Mouse (Mus musculus): ENCODE results near the gene Zfp831. TPM values are rescaled to one million over a fixed set of nuclear protein-coding genes. Genes with fewer than 3 reads are reported as not detected.

Zfp831 gene
- polyA plus RNA-seq (2011; ENCODE audit: insufficient read depth, insufficient read length, low replicate concordance, missing spikeins), result 2.0 and 6.0 TPM in 2 replicates

GRCm38 (mm10) chr2:174643448-174644144, at the start of gene Zfp831:
Zfp831 (plus strand) TSS chr2:174643534.
- TF ChIP-seq POLR2A (IDR thresholded peaks at IDR 0.05; ENCODE audit: borderline replicate concordance, control insufficient read depth, low read depth, low read length) (no peak), CTCF (IDR thresholded peaks at IDR 0.05; ENCODE audit: control insufficient read depth, insufficient read depth, low read length) (no peak)
- Histone ChIP-seq H3K4me1 (ENCODE audit: control insufficient read depth, insufficient read depth, low read length) (no peaks in the 10 kb centered on the region; the same call in 1 of the 2 replicates), H3K27ac (ENCODE audit: control insufficient read depth, insufficient read depth, low read depth, low read length, poor library complexity) (no peak within 1 kb of the TSS), H3K4me3 (replicated peaks; ENCODE audit: control insufficient read depth, low read depth, low read length) (no peak within 1 kb of the TSS)
- WGBS, result 85% methylated on average over 18 of the region's 18 CpGs

GRCm38 (mm10) chr2:174594965-174595364, 48.4 kb upstream of the Zfp831 start:
- WGBS, result 82% methylated on average over 9 of the region's 9 CpGs
- Histone ChIP-seq H3K4me1 (ENCODE audit: control insufficient read depth, insufficient read depth, low read length) (no peaks in the 10 kb centered on the region), H3K27ac (ENCODE audit: control insufficient read depth, insufficient read depth, low read depth, low read length, poor library complexity) (no peak overlapping the region), H3K4me3 (replicated peaks; ENCODE audit: control insufficient read depth, low read depth, low read length) (no peak overlapping the region)
- no peak for TF ChIP-seq POLR2A (IDR thresholded peaks at IDR 0.05; ENCODE audit: borderline replicate concordance, control insufficient read depth, low read depth, low read length)
- no peak for TF ChIP-seq CTCF (IDR thresholded peaks at IDR 0.05; ENCODE audit: control insufficient read depth, insufficient read depth, low read length)

GRCm38 (mm10) chr2:174595611-174596010, 47.7 kb upstream of the Zfp831 start:
- no peaks in the 10 kb centered on the region for H3K4me1 ChIP-seq (ENCODE audit: control insufficient read depth, insufficient read depth, low read length)
- H3K4me3 ChIP-seq (replicated peaks; ENCODE audit: control insufficient read depth, low read depth, low read length), result no peak overlapping the region
- TF ChIP-seq CTCF (IDR thresholded peaks at IDR 0.05; ENCODE audit: control insufficient read depth, insufficient read depth, low read length) (no peak), POLR2A (IDR thresholded peaks at IDR 0.05; ENCODE audit: borderline replicate concordance, control insufficient read depth, low read depth, low read length) (no peak)
- WGBS, result 87% methylated on average over 2 of the region's 2 CpGs
- H3K27ac ChIP-seq (ENCODE audit: control insufficient read depth, insufficient read depth, low read depth, low read length, poor library complexity), result no peak overlapping the region

GRCm38 (mm10) chr2:174596457-174596856, 46.9 kb upstream of the Zfp831 start:
- Histone ChIP-seq H3K4me1 (ENCODE audit: control insufficient read depth, insufficient read depth, low read length) (no peaks in the 10 kb centered on the region), H3K27ac (ENCODE audit: control insufficient read depth, insufficient read depth, low read depth, low read length, poor library complexity) (no peak overlapping the region), H3K4me3 (replicated peaks; ENCODE audit: control insufficient read depth, low read depth, low read length) (no peak overlapping the region)
- WGBS, result 92% methylated on average over 15 of the region's 15 CpGs
- TF ChIP-seq CTCF (IDR thresholded peaks at IDR 0.05; ENCODE audit: control insufficient read depth, insufficient read depth, low read length), result no peak
- no peak for TF ChIP-seq POLR2A (IDR thresholded peaks at IDR 0.05; ENCODE audit: borderline replicate concordance, control insufficient read depth, low read depth, low read length)

GRCm38 (mm10) chr2:174598451-174598850, 44.9 kb upstream of the Zfp831 start:
- no peak for TF ChIP-seq CTCF (IDR thresholded peaks at IDR 0.05; ENCODE audit: control insufficient read depth, insufficient read depth, low read length)
- peak; percentile 34; the same call in 1 of the 2 replicates for TF ChIP-seq POLR2A (IDR thresholded peaks at IDR 0.05; ENCODE audit: borderline replicate concordance, control insufficient read depth, low read depth, low read length)
- Histone ChIP-seq H3K4me3 (replicated peaks; ENCODE audit: control insufficient read depth, low read depth, low read length) (no peak overlapping the region), H3K4me1 (ENCODE audit: control insufficient read depth, insufficient read depth, low read length) (peaks cover 6% of the 10 kb centered on the region), H3K27ac (ENCODE audit: control insufficient read depth, insufficient read depth, low read depth, low read length, poor library complexity) (no peak overlapping the region)
- 22% methylated on average over 12 of the region's 12 CpGs for WGBS

GRCm38 (mm10) chr2:174599071-174599635, 44.2 kb upstream of the Zfp831 start:
- Histone ChIP-seq H3K27ac (ENCODE audit: control insufficient read depth, insufficient read depth, low read depth, low read length, poor library complexity) (no peak overlapping the region), H3K4me1 (ENCODE audit: control insufficient read depth, insufficient read depth, low read length) (peaks cover 6% of the 10 kb centered on the region), H3K4me3 (replicated peaks; ENCODE audit: control insufficient read depth, low read depth, low read length) (no peak overlapping the region)
- whole genome bisulfite sequencing, result 62% methylated on average over 9 of the region's 9 CpGs
- TF ChIP-seq CTCF (IDR thresholded peaks at IDR 0.05; ENCODE audit: control insufficient read depth, insufficient read depth, low read length), result no peak
- TF ChIP-seq POLR2A (IDR thresholded peaks at IDR 0.05; ENCODE audit: borderline replicate concordance, control insufficient read depth, low read depth, low read length), result no peak

- H3K4me1 ChIP-seq (ENCODE audit: control insufficient read depth, insufficient read depth, low read length), result peaks cover 6% of the 10 kb centered on the region
- WGBS, result 62% methylated on average over 9 of the region's 9 CpGs
- H3K4me3 ChIP-seq (replicated peaks; ENCODE audit: control insufficient read depth, low read depth, low read length), result no peak overlapping the region
- no peak overlapping the region for H3K27ac ChIP-seq (ENCODE audit: control insufficient read depth, insufficient read depth, low read depth, low read length, poor library complexity)
- no peak for TF ChIP-seq POLR2A (IDR thresholded peaks at IDR 0.05; ENCODE audit: borderline replicate concordance, control insufficient read depth, low read depth, low read length)
- no peak for TF ChIP-seq CTCF (IDR thresholded peaks at IDR 0.05; ENCODE audit: control insufficient read depth, insufficient read depth, low read length)
Measured at GRCm38 (mm10) chr2:174599853-174600271, 43.5 kb upstream of the Zfp831 start.

GRCm38 (mm10) chr2:174601938-174602685, 41.2 kb upstream of the Zfp831 start:
- TF ChIP-seq POLR2A (IDR thresholded peaks at IDR 0.05; ENCODE audit: borderline replicate concordance, control insufficient read depth, low read depth, low read length) (no peak), CTCF (IDR thresholded peaks at IDR 0.05; ENCODE audit: control insufficient read depth, insufficient read depth, low read length) (no peak)
- Histone ChIP-seq H3K4me3 (replicated peaks; ENCODE audit: control insufficient read depth, low read depth, low read length) (no peak overlapping the region), H3K4me1 (ENCODE audit: control insufficient read depth, insufficient read depth, low read length) (peaks cover 6% of the 10 kb centered on the region), H3K27ac (ENCODE audit: control insufficient read depth, insufficient read depth, low read depth, low read length, poor library complexity) (peak overlapping the region; percentile 47)
- WGBS, result 15% methylated on average over 9 of the region's 9 CpGs

Data from bone marrow, adult 2 months (tissue).